Mouse (Mus musculus) embryonic facial prominence, embryonic 14.5 days (tissue): ENCODE data around the gene Cnn3. TPM values are rescaled to one million over a fixed set of nuclear protein-coding genes. Genes with fewer than 3 reads are reported as not detected.

Experiments used
- ATAC-seq: fragments of 200-750 bp; cut with Nextera tagmentation; 2 replicates; pipeline ENCODE4 v1.8.0; 2017; ENCODE audit warnings: low read depth, moderate number of reproducible peaks, moderate TSS enrichment
- DNase-seq: peaks from one replicate; pipeline ENCODE4 v3.0.0-alpha.2; 2015; ENCODE audit warnings: low spot score
- H3K27ac ChIP-seq: fragments of 300-500 bp; sonication (generic); replicated peaks from 2 replicates; pipeline ENCODE4 v1.5.1; 2014; ENCODE audit warnings: low read depth, mild to moderate bottlenecking, low read length, moderate library complexity
- H3K27me3 ChIP-seq: fragments of 300-500 bp; sonication (generic); replicated peaks from 2 replicates; pipeline ENCODE4 v1.6.1; 2014; ENCODE audit warnings: low read length; ENCODE audit not compliant: control insufficient read depth, insufficient read depth
- H3K36me3 ChIP-seq: fragments of 300-500 bp; sonication (generic); 2 replicates; pipeline ENCODE4 v1.6.1; 2014; ENCODE audit warnings: low read length, mixed read lengths; ENCODE audit not compliant: control insufficient read depth, insufficient read depth
- H3K4me1 ChIP-seq: fragments of 300-500 bp; sonication (generic); 2 replicates; pipeline ENCODE4 v1.6.1; 2014; ENCODE audit warnings: antibody characterized with exemption, low read length; ENCODE audit not compliant: control insufficient read depth, insufficient read depth
- H3K4me2 ChIP-seq: fragments of 300-500 bp; sonication (generic); 2 replicates; pipeline ENCODE4 v1.6.1; 2014; ENCODE audit warnings: low read depth, mild to moderate bottlenecking, low read length, moderate library complexity, mixed read lengths
- H3K4me3 ChIP-seq: fragments of 300-500 bp; sonication (generic); 2 replicates; pipeline ENCODE4 v1.5.1; 2014; ENCODE audit warnings: low read depth, mild to moderate bottlenecking, low read length
- H3K9ac ChIP-seq: fragments of 300-500 bp; sonication (generic); 2 replicates; pipeline ENCODE4 v1.6.1; 2014; ENCODE audit warnings: low read depth, mild to moderate bottlenecking, low read length, moderate library complexity, mixed read lengths
- H3K9me3 ChIP-seq: fragments of 300-500 bp; sonication (generic); 2 replicates; pipeline ENCODE4 v1.6.1; 2016; ENCODE audit warnings: low read length; ENCODE audit not compliant: control insufficient read depth
- WGBS: fragments of 180-500 bp; shearing (Covaris S2); extraction: QIAGEN DNeasy Blood & Tissue Kit; methylation state at CpG from one replicate; pipeline ENCODE4 v1.1.7; 2014; 5-methylcytosine and 5-hydroxymethylcytosine counted together
- polyA plus RNA-seq: library from polyadenylated mRNA; unstranded; fragments of >200 nt; fragmentation: Nextera tagmentation; extraction: Ambion mirVana; gene quantifications from 2 replicates; pipeline ENCODE4 v1.2.1, GENCODE M21; 2014

The Cnn3 gene
- polyA plus RNA-seq, 1 experiment from 2014 or later = 870 TPM

DNA sequence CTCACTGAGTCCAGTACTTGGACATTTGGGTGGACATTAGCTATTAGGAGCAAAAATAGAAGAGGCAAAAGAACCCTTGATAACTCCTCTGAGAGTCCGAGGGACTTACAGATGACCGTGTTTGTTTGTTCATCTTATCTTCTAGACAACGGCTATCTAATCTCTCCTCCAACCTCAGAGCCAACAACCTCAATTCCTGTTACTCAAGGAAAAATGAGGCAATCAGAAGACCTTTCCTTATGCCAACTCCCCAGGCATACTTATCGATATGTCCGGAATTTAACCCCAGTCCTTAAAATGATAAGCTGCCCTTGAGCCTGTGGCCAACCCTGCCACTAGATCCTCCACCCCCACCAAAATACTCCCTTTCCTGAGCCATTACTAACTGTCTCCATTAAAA, 74.4 kb downstream of the Cnn3 start:
- Histone ChIP-seq H3K27ac (no peak overlapping the region), H3K36me3 (no peaks in the 10 kb centered on the region), H3K27me3 (no peaks in the 10 kb centered on the region), H3K4me2 (no peak overlapping the region), H3K4me3 (no peak overlapping the region), H3K9ac (no peak overlapping the region), H3K9me3 (no peaks in the 10 kb centered on the region), H3K4me1 (no peaks in the 10 kb centered on the region)
- no peak for ATAC-seq
- no peak for DNase-seq
- WGBS = 88% methylated on average over 5 of the region's 5 CpGs

DNA sequence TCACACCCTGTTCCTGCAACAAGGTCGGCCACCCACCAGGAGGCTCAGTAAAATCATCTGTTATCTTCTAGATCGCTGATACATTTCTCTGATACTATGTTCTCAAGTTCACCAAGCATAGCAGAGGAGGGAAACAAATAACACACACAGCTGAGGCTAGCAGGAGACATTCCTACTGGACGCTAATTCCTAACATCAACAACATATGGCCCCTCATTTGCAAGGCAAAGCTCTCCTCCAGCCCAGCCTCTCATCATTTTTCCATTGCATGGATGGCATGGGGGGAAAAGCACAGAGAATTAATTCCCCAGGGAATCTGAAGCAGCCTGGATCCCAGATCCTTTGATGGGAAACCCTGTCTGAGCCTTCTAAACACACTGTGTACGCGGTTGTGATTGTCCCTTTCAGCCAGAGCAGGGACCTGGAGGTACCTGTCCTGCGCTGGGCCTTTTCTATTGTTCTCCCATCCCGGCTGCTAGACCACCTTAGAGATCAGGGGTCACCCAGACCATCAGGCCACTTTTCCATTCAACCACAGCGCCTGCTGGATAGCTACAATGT, 78.7 kb downstream of the Cnn3 start:
- no peak overlapping the region for H3K27ac ChIP-seq
- H3K4me2 ChIP-seq = no peak overlapping the region
- H3K9ac ChIP-seq = no peak overlapping the region
- H3K27me3 ChIP-seq = no peaks in the 10 kb centered on the region
- no peaks in the 10 kb centered on the region for H3K9me3 ChIP-seq
- H3K36me3 ChIP-seq = no peaks in the 10 kb centered on the region
- WGBS = 62% methylated on average over 8 of the region's 8 CpGs
- DNase-seq (no peak), ATAC-seq (no peak)
- no peaks in the 10 kb centered on the region for H3K4me1 ChIP-seq
- H3K4me3 ChIP-seq = no peak overlapping the region

DNA sequence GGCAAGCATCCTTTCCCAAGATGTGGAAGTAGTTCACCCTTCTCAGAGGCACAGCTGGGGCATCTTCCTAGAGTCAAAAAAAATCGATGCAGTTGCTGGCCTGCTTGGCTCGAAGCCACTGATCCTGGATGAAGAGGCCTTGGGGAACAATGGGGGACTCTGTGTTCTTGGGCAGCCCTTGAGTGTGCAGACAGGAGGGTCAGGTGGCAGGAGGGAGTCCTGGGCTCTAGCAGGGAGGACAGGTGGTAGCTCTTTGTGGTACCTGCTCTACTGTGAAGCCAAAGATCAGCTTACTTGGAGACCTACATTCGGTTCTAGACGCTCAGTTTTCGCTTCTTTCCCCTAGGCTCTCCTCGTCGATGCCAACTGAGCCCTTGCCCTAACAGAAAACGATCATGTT, 79.9 kb downstream of the Cnn3 start:
- H3K27me3 ChIP-seq = no peaks in the 10 kb centered on the region
- H3K9me3 ChIP-seq = no peaks in the 10 kb centered on the region
- no peak overlapping the region for H3K4me2 ChIP-seq
- no peak for DNase-seq
- no peak overlapping the region for H3K27ac ChIP-seq
- no peaks in the 10 kb centered on the region for H3K4me1 ChIP-seq
- no peaks in the 10 kb centered on the region for H3K36me3 ChIP-seq
- no peak overlapping the region for H3K9ac ChIP-seq
- peak; percentile 65; the same call in 1 of the 2 replicates for ATAC-seq
- 78% methylated on average over 8 of the region's 8 CpGs for WGBS
- H3K4me3 ChIP-seq = no peak overlapping the region

DNA sequence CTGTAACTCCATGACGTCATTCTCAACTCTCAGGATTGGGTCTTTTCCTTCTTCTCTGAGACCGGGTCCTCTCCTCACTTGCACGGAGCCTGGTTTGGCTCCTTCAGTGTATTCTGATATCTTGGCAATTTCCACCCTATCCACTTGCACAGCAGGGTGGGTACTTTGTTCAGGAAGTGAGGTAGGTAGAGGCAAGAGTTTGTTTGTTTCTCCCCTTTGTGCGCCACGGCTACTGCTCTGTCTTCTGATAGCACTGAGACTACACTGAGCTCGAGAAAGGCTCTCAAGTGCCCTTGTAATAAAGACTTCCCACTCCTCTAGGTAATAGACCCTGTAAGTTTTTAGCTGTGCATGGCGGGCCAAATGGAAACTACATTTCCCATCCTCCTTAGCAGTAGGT, 80.5 kb downstream of the Cnn3 start:
- ATAC-seq (no peak), DNase-seq (no peak)
- H3K4me3 ChIP-seq = no peak overlapping the region
- no peak overlapping the region for H3K27ac ChIP-seq
- no peaks in the 10 kb centered on the region for H3K4me1 ChIP-seq
- no peaks in the 10 kb centered on the region for H3K27me3 ChIP-seq
- no peak overlapping the region for H3K9ac ChIP-seq
- H3K4me2 ChIP-seq = no peak overlapping the region
- H3K9me3 ChIP-seq = no peaks in the 10 kb centered on the region
- WGBS = 89% methylated on average over 7 of the region's 7 CpGs
- H3K36me3 ChIP-seq = no peaks in the 10 kb centered on the region

DNA sequence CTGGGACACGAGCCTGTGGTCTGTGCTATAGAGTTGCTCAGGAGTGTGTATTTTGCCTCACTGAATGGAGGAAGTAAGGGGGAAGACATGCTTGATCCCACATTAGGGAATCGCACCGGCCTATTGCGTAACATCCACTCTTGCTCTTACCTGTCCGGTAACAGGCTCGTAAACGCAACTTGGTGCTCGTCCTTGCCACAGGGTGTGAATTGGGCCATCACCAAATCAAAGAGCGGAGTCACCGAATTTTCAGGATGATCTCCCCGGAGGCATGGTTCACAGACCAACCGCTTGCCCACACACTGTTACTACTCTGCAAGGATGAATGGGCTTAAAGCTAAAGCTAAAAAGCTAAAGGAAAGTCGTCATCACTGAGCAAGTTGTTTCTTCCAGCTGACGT, 81.4 kb downstream of the Cnn3 start:
- Histone ChIP-seq H3K36me3 (no peaks in the 10 kb centered on the region), H3K9me3 (no peaks in the 10 kb centered on the region), H3K4me2 (no peak overlapping the region), H3K27me3 (no peaks in the 10 kb centered on the region), H3K4me3 (no peak overlapping the region), H3K4me1 (no peaks in the 10 kb centered on the region), H3K9ac (no peak overlapping the region), H3K27ac (no peak overlapping the region)
- no peak for ATAC-seq
- DNase-seq = no peak
- 93% methylated on average over 14 of the region's 14 CpGs for WGBS

Other genes with a start within 250 kb of the Cnn3 start
- 1.6 and 3.0 TPM in 2 replicates for gene Tmem56, start 143.4 kb upstream of the Cnn3 start, polyA plus RNA-seq
- 38.8 and 49.6 TPM in 2 replicates for gene Alg14, start 134.7 kb upstream of the Cnn3 start, polyA plus RNA-seq
- gene Slc44a3, start 105.9 kb downstream of the Cnn3 start, polyA plus RNA-seq = 4.9 and 6.4 TPM in 2 replicates
- gene 4930432M17Rik, start 244.3 kb downstream of the Cnn3 start, polyA plus RNA-seq = not detected in 2 replicates